Mouse (Mus musculus) MEL (cell line): ENCODE measurements around the gene Cacng5. TPM values are rescaled to one million over a fixed set of nuclear protein-coding genes. Genes with fewer than 3 reads are reported as not detected.

Experiments
- DNase-seq: peaks from one replicate; pipeline ENCODE4 v3.0.0; 2011; ENCODE audit warnings: low read depth, low spot score
- H3K27ac ChIP-seq: 2 replicates; pipeline ENCODE4 v1.5.1; 2012; ENCODE audit warnings: low read depth, mild to moderate bottlenecking, control low read depth, low read length, moderate library complexity; ENCODE audit not compliant: control insufficient read depth
- H3K27me3 ChIP-seq, 2 experiments: fragments of 150-350 bp in 1 of 2; sonication (generic) in 1 of 2; 2 replicates each; pipeline ENCODE4 v1.6.1; 2012; ENCODE audit warnings: low read length in 2 of 2, mild to moderate bottlenecking in 2 of 2, improper control_type of control experiment in 1 of 2, moderate library complexity in 1 of 2; ENCODE audit not compliant: insufficient read depth in 2 of 2, control insufficient read depth in 1 of 2
- H3K36me3 ChIP-seq, 2 experiments: 2 replicates each; pipeline ENCODE4 v1.6.1; 2012 to 2014; ENCODE audit warnings: low read length in 2 of 2, improper control_type of control experiment in 1 of 2, inconsistent platforms in 1 of 2, mild to moderate bottlenecking in 1 of 2; ENCODE audit not compliant: insufficient read depth in 2 of 2, control insufficient read depth in 1 of 2
- H3K4me1 ChIP-seq, 2 experiments: fragments of 150-350 bp in 1 of 2; sonication (generic) in 1 of 2; 2 replicates each; pipeline ENCODE4 v1.6.1; 2012; ENCODE audit warnings: low read length in 2 of 2, improper control_type of control experiment in 1 of 2, mild to moderate bottlenecking in 1 of 2; ENCODE audit not compliant: insufficient read depth in 2 of 2, control insufficient read depth in 1 of 2
- H3K4me3 ChIP-seq, 2 experiments: fragments of 150-350 bp in 1 of 2; sonication (generic) in 1 of 2; 2 replicates each; pipeline ENCODE4 v1.5.1; 2012; ENCODE audit warnings: low read depth in 2 of 2, low read length in 2 of 2, mild to moderate bottlenecking in 2 of 2, moderate library complexity in 2 of 2, control low read depth in 1 of 2, improper control_type of control experiment in 1 of 2; ENCODE audit not compliant: control insufficient read depth in 1 of 2, insufficient read depth in 1 of 2
- H3K79me2 ChIP-seq: 2 replicates; pipeline ENCODE4 v1.6.1; 2012; ENCODE audit warnings: mild to moderate bottlenecking, low read length, moderate library complexity; ENCODE audit not compliant: control insufficient read depth, poor library complexity, insufficient read depth
- H3K9ac ChIP-seq: 2 replicates; pipeline ENCODE4 v1.6.1; 2012; ENCODE audit warnings: low read depth, mild to moderate bottlenecking, control low read depth, low read length, moderate library complexity; ENCODE audit not compliant: control insufficient read depth, poor library complexity, severe bottlenecking
- H3K9me3 ChIP-seq: fragments of 150-350 bp; sonication (generic); replicated peaks from 2 replicates; pipeline ENCODE4 v1.6.1; 2012; ENCODE audit warnings: mild to moderate bottlenecking, low read length, improper control_type of control experiment, moderate library complexity; ENCODE audit not compliant: insufficient read depth
- BHLHE40 ChIP-seq: IDR thresholded peaks from 2 replicates; pipeline ENCODE4 v1.6.1; 2012; ENCODE audit warnings: low read depth, mild to moderate bottlenecking, inconsistent platforms, low read length, improper control_type of control experiment, borderline replicate concordance
- CHD1 ChIP-seq: IDR thresholded peaks from 2 replicates; pipeline ENCODE4 v1.6.1; 2012; ENCODE audit warnings: low read depth, mild to moderate bottlenecking, inconsistent platforms, low read length, improper control_type of control experiment
- ELF1 ChIP-seq: IDR thresholded peaks from 2 replicates; pipeline ENCODE4 v1.6.1; 2014; ENCODE audit warnings: low read depth, mild to moderate bottlenecking, inconsistent platforms, low read length, improper control_type of control experiment, moderate library complexity
- EP300 ChIP-seq, 2 experiments: IDR thresholded peaks; 2 replicates each; pipeline ENCODE4 v1.6.1; 2011; ENCODE audit warnings: improper control_type of control experiment in 2 of 2, low read length in 2 of 2, low read depth in 1 of 2, mild to moderate bottlenecking in 1 of 2
- ETS1 ChIP-seq: IDR thresholded peaks from 2 replicates; pipeline ENCODE4 v1.6.1; 2012; ENCODE audit warnings: low read depth, mild to moderate bottlenecking, inconsistent platforms, low read length, improper control_type of control experiment, moderate library complexity
- JUND ChIP-seq: IDR thresholded peaks from 2 replicates; pipeline ENCODE4 v1.6.1; 2011; ENCODE audit warnings: low read depth, mild to moderate bottlenecking, improper control_type of control experiment, low read length
- KAT2A ChIP-seq: conservative IDR thresholded peaks from 2 replicates; pipeline ENCODE4 v1.6.1; 2012; ENCODE audit warnings: low read depth, low read length, improper control_type of control experiment, inconsistent platforms
- MAFK ChIP-seq: IDR thresholded peaks from 2 replicates; pipeline ENCODE4 v1.6.1; 2011; ENCODE audit warnings: low read depth, mild to moderate bottlenecking, low read length, improper control_type of control experiment, borderline replicate concordance
- MAX ChIP-seq: IDR thresholded peaks from 2 replicates; pipeline ENCODE4 v1.6.1; 2011; ENCODE audit warnings: low read length, improper control_type of control experiment
- MAZ ChIP-seq: IDR thresholded peaks from 2 replicates; pipeline ENCODE4 v1.6.1; 2012; ENCODE audit warnings: low read depth, mild to moderate bottlenecking, inconsistent platforms, low read length, improper control_type of control experiment
- MEF2A ChIP-seq: IDR thresholded peaks from 2 replicates; pipeline ENCODE4 v1.6.1; 2014; ENCODE audit warnings: low read depth, mild to moderate bottlenecking, inconsistent platforms, low read length, improper control_type of control experiment; ENCODE audit not compliant: poor library complexity, insufficient replicate concordance, severe bottlenecking; ENCODE audit errors: extremely low read depth
- MYB ChIP-seq: IDR thresholded peaks from 2 replicates; pipeline ENCODE4 v1.6.1; 2011; ENCODE audit warnings: mild to moderate bottlenecking, low read depth, low read length, improper control_type of control experiment
- NRF1 ChIP-seq: IDR thresholded peaks from 2 replicates; pipeline ENCODE4 v1.6.1; 2014; ENCODE audit warnings: low read depth, mild to moderate bottlenecking, inconsistent platforms, low read length, improper control_type of control experiment, moderate library complexity; ENCODE audit not compliant: poor library complexity, insufficient read depth, severe bottlenecking
- RCOR1 ChIP-seq: IDR thresholded peaks from 2 replicates; pipeline ENCODE4 v1.6.1; 2012; ENCODE audit warnings: low read depth, mild to moderate bottlenecking, inconsistent platforms, low read length, improper control_type of control experiment
- SMC3 ChIP-seq: IDR thresholded peaks from 2 replicates; pipeline ENCODE4 v1.6.1; 2011; ENCODE audit warnings: low read depth, low read length, improper control_type of control experiment
- TAL1 ChIP-seq: IDR thresholded peaks from 2 replicates; pipeline ENCODE4 v1.6.1; 2012; ENCODE audit warnings: mild to moderate bottlenecking, inconsistent platforms, low read length, moderate library complexity, mixed read lengths
- TCF12 ChIP-seq: IDR thresholded peaks from 2 replicates; pipeline ENCODE4 v1.6.1; 2014; ENCODE audit warnings: low read depth, mild to moderate bottlenecking, inconsistent platforms, low read length, improper control_type of control experiment, moderate library complexity
- ZKSCAN1 ChIP-seq: IDR thresholded peaks from 2 replicates; pipeline ENCODE4 v1.6.1; 2012; ENCODE audit warnings: low read depth, mild to moderate bottlenecking, inconsistent platforms, low read length, improper control_type of control experiment, moderate library complexity
- ZMIZ1 ChIP-seq: IDR thresholded peaks from 2 replicates; pipeline ENCODE4 v1.6.1; 2012; ENCODE audit warnings: low read depth, mild to moderate bottlenecking, inconsistent platforms, low read length, improper control_type of control experiment, moderate library complexity
- ZNF384 ChIP-seq: IDR thresholded peaks from 2 replicates; pipeline ENCODE4 v1.6.1; 2012; ENCODE audit warnings: low read depth, mild to moderate bottlenecking, inconsistent platforms, low read length, improper control_type of control experiment
- polyA plus RNA-seq, 2 experiments: library from polyadenylated mRNA; stranded (reverse) in 1 of 2; unstranded in 1 of 2; fragments of >175 nt in 1 of 2; fragments of >200 nt in 1 of 2; gene quantifications; 2 replicates each; pipeline versions ENCODE4 v1.2.1 to v1.2.4; 2012; ENCODE audit warnings: low replicate concordance in 2 of 2, low read depth in 1 of 2; ENCODE audit not compliant: insufficient read length in 2 of 2, insufficient read depth in 1 of 2, missing spikeins in 1 of 2
- total RNA-seq: library from RNA; depleted of rRNA; stranded (reverse); fragments of 300-350 nt; gene quantifications from 2 replicates; pipeline ENCODE4 v1.2.3, GENCODE M21; 2012

Gene Cacng5
- total and polyA plus RNA-seq, 3 experiments, result not detected

- no peaks in the 10 kb centered on the region for H3K36me3 ChIP-seq
- no peaks in the 10 kb centered on the region for H3K79me2 ChIP-seq
- no peak overlapping the region for H3K9ac ChIP-seq
- H3K4me3 ChIP-seq, result no peak overlapping the region
- H3K9me3 ChIP-seq, result no peaks in the 10 kb centered on the region
- no peaks in the 10 kb centered on the region for H3K4me1 ChIP-seq
- TF ChIP-seq TCF12 (no peak), BHLHE40 (no peak), RCOR1 (no peak), MAX (no peak), ELF1 (no peak), MYB (no peak), MAZ (no peak), ZMIZ1 (no peak), SMC3 (no peak), ZKSCAN1 (no peak), ZNF384 (no peak), MEF2A (no peak), NRF1 (no peak)
- no peak overlapping the region for H3K27ac ChIP-seq
- H3K27me3 ChIP-seq, result no peaks in the 10 kb centered on the region; a peak in 1 of 4 replicates
- DNase-seq, result no peak
Measured at GRCm38 (mm10) chr11:107905364-107905763, 9.5 kb downstream of the Cacng5 start.

GRCm38 (mm10) chr11:107903966-107904605 lies 10.8 kb downstream of the Cacng5 start:
- Histone ChIP-seq H3K36me3 (no peaks in the 10 kb centered on the region), H3K9ac (no peak overlapping the region), H3K27me3 (no peaks in the 10 kb centered on the region; a peak in 1 of 4 replicates), H3K4me3 (no peak overlapping the region), H3K4me1 (no peaks in the 10 kb centered on the region), H3K9me3 (no peaks in the 10 kb centered on the region), H3K79me2 (no peaks in the 10 kb centered on the region), H3K27ac (no peak overlapping the region)
- no peak for DNase-seq
- TF ChIP-seq MAFK (no peak), JUND (no peak), MAZ (no peak), MEF2A (no peak), CHD1 (no peak), EP300 (IDR thresholded peaks at IDR 0.05; ENCODE audit: low read depth in 1 of 2, low read length in 2 of 2) (no peak), ETS1 (no peak), TAL1 (no peak), NRF1 (no peak), KAT2A (no peak), TCF12 (no peak), RCOR1 (no peak), ZKSCAN1 (no peak)
